Mouse (Mus musculus) heart, embryonic 11.5 days (tissue): ENCODE results near the gene H2afy. TPM values are rescaled to one million over a fixed set of nuclear protein-coding genes. Genes with fewer than 3 reads are reported as not detected.

ENCODE experiments used
- ATAC-seq: fragments of 200-750 bp; cut with Nextera tagmentation; replicated peaks from 2 replicates; pipeline ENCODE4 v1.8.0; 2017; ENCODE audit warnings: moderate library complexity; ENCODE audit not compliant: insufficient number of reproducible peaks, low FRiP score, low TSS enrichment
- H3K27ac ChIP-seq: fragments of 300-500 bp; sonication (generic); 2 replicates; pipeline ENCODE4 v1.5.1; 2014; ENCODE audit warnings: mild to moderate bottlenecking, low read depth, low read length
- H3K27me3 ChIP-seq: fragments of 300-500 bp; sonication (generic); 2 replicates; pipeline ENCODE4 v1.6.1; 2014; ENCODE audit warnings: mild to moderate bottlenecking, low read length, mixed read lengths; ENCODE audit not compliant: control insufficient read depth, insufficient read depth
- H3K36me3 ChIP-seq: fragments of 300-500 bp; sonication (generic); 2 replicates; pipeline ENCODE4 v1.6.1; 2014; ENCODE audit warnings: mild to moderate bottlenecking, low read length, moderate library complexity, mixed read lengths; ENCODE audit not compliant: control insufficient read depth, insufficient read depth
- H3K4me1 ChIP-seq: fragments of 300-500 bp; sonication (generic); 2 replicates; pipeline ENCODE4 v1.6.1; 2014; ENCODE audit warnings: low read length; ENCODE audit not compliant: control insufficient read depth, insufficient read depth
- H3K4me2 ChIP-seq: fragments of 300-500 bp; sonication (generic); 2 replicates; pipeline ENCODE4 v1.6.1; 2014; ENCODE audit warnings: mild to moderate bottlenecking, moderate library complexity
- H3K4me3 ChIP-seq: fragments of 300-500 bp; sonication (generic); 2 replicates; pipeline ENCODE4 v1.5.1; 2014; ENCODE audit warnings: low read depth, low read length
- H3K9ac ChIP-seq: fragments of 300-500 bp; sonication (generic); 2 replicates; pipeline ENCODE4 v1.6.1; 2014; ENCODE audit warnings: mild to moderate bottlenecking, low read depth, low read length, moderate library complexity
- H3K9me3 ChIP-seq: fragments of 300-500 bp; sonication (generic); replicated peaks from 2 replicates; pipeline ENCODE4 v1.6.1; 2016; ENCODE audit warnings: low read length; ENCODE audit not compliant: control insufficient read depth
- WGBS: fragments of 180-500 bp; shearing (Covaris S2); extraction: QIAGEN DNeasy Blood & Tissue Kit; methylation state at CpG from one replicate; pipeline ENCODE4 v1.1.7; 2014; ENCODE audit not compliant: insufficient replicate concordance; 5-methylcytosine and 5-hydroxymethylcytosine counted together
- polyA plus RNA-seq: library from polyadenylated mRNA; unstranded; fragments of >200 nt; fragmentation: Nextera tagmentation; extraction: Ambion mirVana; gene quantifications from 2 replicates; pipeline ENCODE4 v1.2.1, GENCODE M21; 2014

The H2afy gene
- polyA plus RNA-seq, 1 experiment from 2014 or later, result 162 TPM

GRCm38 (mm10) chr13:56066904-56067303, 69.3 kb downstream of the H2afy start:
- Histone ChIP-seq H3K4me2 (no peak overlapping the region), H3K9ac (no peak overlapping the region), H3K4me1 (no peaks in the 10 kb centered on the region), H3K36me3 (no peaks in the 10 kb centered on the region), H3K27ac (no peak overlapping the region), H3K4me3 (no peak overlapping the region), H3K9me3 (no peaks in the 10 kb centered on the region), H3K27me3 (no peaks in the 10 kb centered on the region)
- no peak for ATAC-seq
- WGBS, result 85% methylated on average over 2 of the region's 2 CpGs

GRCm38 (mm10) chr13:56066152-56066551, 70.0 kb downstream of the H2afy start:
- Histone ChIP-seq H3K4me3 (no peak overlapping the region), H3K27me3 (no peaks in the 10 kb centered on the region), H3K4me1 (no peaks in the 10 kb centered on the region), H3K4me2 (no peak overlapping the region), H3K9ac (no peak overlapping the region), H3K9me3 (no peaks in the 10 kb centered on the region), H3K36me3 (no peaks in the 10 kb centered on the region), H3K27ac (no peak overlapping the region)
- 82% methylated on average over 21 of the region's 21 CpGs for WGBS
- ATAC-seq, result no peak

DNA sequence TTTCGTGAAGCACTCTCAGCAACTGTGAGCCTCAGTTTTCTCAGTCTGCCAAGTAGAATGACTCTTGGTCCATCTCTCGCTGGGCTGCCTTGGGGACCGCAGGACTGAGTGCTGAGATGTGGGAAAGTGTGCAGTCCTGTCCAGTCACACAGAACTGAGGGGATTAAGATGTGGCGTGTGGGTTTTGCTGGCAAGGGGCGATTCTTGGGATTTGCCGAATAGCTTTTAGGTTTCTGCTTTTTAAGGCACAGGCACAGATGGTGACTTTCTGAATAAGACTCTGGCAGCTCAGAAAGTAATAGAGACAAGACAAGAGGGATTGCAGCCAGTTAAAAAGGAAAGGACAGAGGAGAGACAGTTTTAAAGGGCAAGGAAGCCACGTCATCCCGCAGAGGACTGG, 78.4 kb downstream of the H2afy start:
- Histone ChIP-seq H3K4me3 (no peak overlapping the region), H3K4me1 (no peaks in the 10 kb centered on the region), H3K4me2 (no peak overlapping the region), H3K36me3 (no peaks in the 10 kb centered on the region), H3K9ac (no peak overlapping the region), H3K9me3 (no peaks in the 10 kb centered on the region), H3K27ac (no peak overlapping the region), H3K27me3 (no peaks in the 10 kb centered on the region)
- ATAC-seq, result no peak
- 79% methylated on average over 8 of the region's 8 CpGs for WGBS

GRCm38 (mm10) chr13:56055720-56056119, 80.4 kb downstream of the H2afy start:
- no peak for ATAC-seq
- Histone ChIP-seq H3K27ac (no peak overlapping the region), H3K4me3 (no peak overlapping the region), H3K9ac (no peak overlapping the region), H3K27me3 (no peaks in the 10 kb centered on the region), H3K36me3 (no peaks in the 10 kb centered on the region), H3K4me2 (no peak overlapping the region), H3K9me3 (no peaks in the 10 kb centered on the region), H3K4me1 (no peaks in the 10 kb centered on the region)
- WGBS, result 83% methylated on average over 5 of the region's 5 CpGs

DNA sequence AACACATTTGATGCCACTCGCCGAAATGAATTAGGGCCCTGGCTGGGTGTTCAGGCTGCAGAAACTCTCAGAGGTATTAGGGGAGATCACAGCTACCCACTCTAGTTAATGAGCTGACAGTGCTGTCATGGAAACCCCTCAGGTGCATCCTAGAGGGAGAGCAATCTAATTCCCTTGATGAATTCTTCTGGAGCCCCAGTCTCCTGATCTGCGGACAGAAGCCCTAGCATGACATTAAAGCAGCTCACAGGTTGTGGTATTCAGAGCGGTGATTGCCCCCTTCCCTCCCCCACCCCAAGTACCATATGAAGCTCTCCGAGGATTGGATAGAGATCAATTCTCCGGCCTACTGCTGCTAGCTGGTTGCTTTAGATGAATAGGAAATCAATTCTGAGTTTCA, 82.1 kb downstream of the H2afy start:
- no peak for ATAC-seq
- no peak overlapping the region for H3K4me3 ChIP-seq
- H3K9me3 ChIP-seq, result no peaks in the 10 kb centered on the region
- H3K27ac ChIP-seq, result no peak overlapping the region
- H3K36me3 ChIP-seq, result no peaks in the 10 kb centered on the region
- H3K27me3 ChIP-seq, result no peaks in the 10 kb centered on the region
- H3K4me1 ChIP-seq, result no peaks in the 10 kb centered on the region
- WGBS, result 73% methylated on average over 6 of the region's 6 CpGs
- no peak overlapping the region for H3K4me2 ChIP-seq
- no peak overlapping the region for H3K9ac ChIP-seq

DNA sequence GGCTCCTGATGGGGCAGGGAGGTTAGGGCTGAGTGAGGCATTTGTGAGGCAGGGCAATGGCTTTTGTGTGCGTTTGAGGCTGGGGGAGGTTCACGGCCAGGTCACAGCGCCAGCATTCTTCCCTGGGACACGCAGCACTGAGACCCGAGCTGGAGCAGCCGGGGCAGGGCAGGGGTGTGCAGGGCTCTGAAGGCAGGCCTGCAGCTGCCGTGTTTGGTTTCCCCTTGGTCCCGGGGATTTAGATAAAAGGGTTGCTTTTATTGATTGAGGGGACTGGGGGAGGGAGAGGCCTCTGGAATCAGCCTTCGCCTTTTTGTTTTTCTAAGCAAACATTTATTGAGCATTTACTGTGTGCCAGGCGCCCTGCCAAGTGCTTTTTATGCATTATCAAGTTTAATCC, 83.4 kb downstream of the H2afy start:
- H3K9me3 ChIP-seq, result no peaks in the 10 kb centered on the region
- no peaks in the 10 kb centered on the region for H3K4me1 ChIP-seq
- no peak overlapping the region for H3K4me2 ChIP-seq
- no peak overlapping the region for H3K9ac ChIP-seq
- H3K27me3 ChIP-seq, result no peaks in the 10 kb centered on the region
- WGBS, result 15% methylated on average over 10 of the region's 10 CpGs
- H3K36me3 ChIP-seq, result no peaks in the 10 kb centered on the region
- H3K4me3 ChIP-seq, result no peak overlapping the region
- H3K27ac ChIP-seq, result no peak overlapping the region
- no peak for ATAC-seq

DNA sequence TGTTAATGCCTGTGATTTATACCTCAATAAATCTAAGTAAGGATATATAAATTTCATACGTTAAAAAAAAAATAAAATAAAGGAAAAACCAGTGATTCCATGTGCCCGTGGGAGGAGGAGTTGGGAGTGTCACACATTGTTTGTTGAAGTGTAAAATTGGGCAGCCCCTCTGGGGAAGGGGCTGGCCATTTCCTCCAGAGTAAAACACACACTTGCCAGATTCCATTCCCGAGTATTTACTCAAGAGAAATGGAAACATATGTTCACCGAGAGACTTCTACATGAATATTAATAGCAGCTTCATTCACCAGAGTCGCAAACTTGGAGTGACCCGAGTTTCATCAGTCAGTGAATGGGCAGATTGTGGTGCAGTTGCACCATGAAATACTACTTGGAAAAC, 85.9 kb downstream of the H2afy start:
- Histone ChIP-seq H3K4me1 (no peaks in the 10 kb centered on the region), H3K36me3 (no peaks in the 10 kb centered on the region), H3K27me3 (no peaks in the 10 kb centered on the region), H3K27ac (no peak overlapping the region), H3K9me3 (no peaks in the 10 kb centered on the region), H3K9ac (no peak overlapping the region), H3K4me3 (no peak overlapping the region), H3K4me2 (no peak overlapping the region)
- ATAC-seq, result no peak
- WGBS, result 62% methylated on average over 6 of the region's 6 CpGs

- Histone ChIP-seq H3K9me3 (no peaks in the 10 kb centered on the region), H3K4me3 (no peak overlapping the region), H3K4me1 (no peaks in the 10 kb centered on the region), H3K27ac (no peak overlapping the region), H3K27me3 (no peaks in the 10 kb centered on the region), H3K9ac (no peak overlapping the region), H3K36me3 (no peaks in the 10 kb centered on the region), H3K4me2 (no peak overlapping the region)
- 86% methylated on average over 3 of the region's 3 CpGs for WGBS
- ATAC-seq, result no peak
These were observed 93.9 kb downstream of the H2afy start for GRCm38 (mm10) chr13:56042221-56042620.

- Histone ChIP-seq H3K27me3 (no peaks in the 10 kb centered on the region), H3K4me2 (no peak overlapping the region), H3K9ac (no peak overlapping the region), H3K36me3 (no peaks in the 10 kb centered on the region), H3K9me3 (no peaks in the 10 kb centered on the region), H3K4me1 (no peaks in the 10 kb centered on the region; the same call in 1 of the 2 replicates), H3K4me3 (no peak overlapping the region), H3K27ac (no peak overlapping the region)
- 74% methylated on average over 3 of the region's 3 CpGs for WGBS
- ATAC-seq, result no peak
These were observed 95.5 kb downstream of the H2afy start for GRCm38 (mm10) chr13:56040621-56041020.
